Mouse (Mus musculus): ENCODE results near the gene Akr1b10. TPM values are rescaled to one million over a fixed set of nuclear protein-coding genes. Genes with fewer than 3 reads are reported as not detected.
"Not testable (repeated sequence)": the region's sequence is repeated elsewhere in the genome, so short reads cannot be mapped to it uniquely, and the experiment has no call there.

The Akr1b10 gene
- polyA plus RNA-seq, 1 experiment from 2014 or later, result 12.1 TPM

DNA sequence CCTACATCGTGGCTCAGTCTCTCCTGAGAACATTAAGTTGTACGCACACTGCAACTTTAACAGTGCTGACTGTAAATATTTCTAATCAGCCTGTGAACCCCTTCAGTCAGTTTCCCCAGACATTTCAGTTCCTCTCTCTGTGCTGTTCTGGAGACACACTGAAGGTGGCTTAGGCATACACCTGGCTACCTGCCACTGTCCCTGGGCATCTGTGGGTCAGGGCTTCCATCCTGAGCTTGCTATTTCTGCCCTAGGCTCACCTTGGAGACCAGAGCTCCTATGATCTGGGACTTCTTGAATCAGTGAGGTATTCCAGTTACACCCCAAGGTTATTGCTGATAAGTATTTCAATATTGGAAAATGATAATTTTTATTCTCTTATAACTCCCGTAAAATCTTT is 31.6 kb upstream of the Akr1b10 start:
- Histone ChIP-seq H3K27ac (no peak overlapping the region), H3K4me1 (peaks cover 23% of the 10 kb centered on the region), H3K36me3 (no peaks in the 10 kb centered on the region), H3K4me2 (replicated peaks) (no peak overlapping the region), H3K9me3 (no peaks in the 10 kb centered on the region), H3K27me3 (no peaks in the 10 kb centered on the region), H3K9ac (no peak overlapping the region), H3K4me3 (no peak overlapping the region)
- ATAC-seq (ENCODE audit: low FRiP score, low read depth), result no peak
- 91% methylated on average over 3 of the region's 3 CpGs for WGBS

GRCm38 (mm10) chr6:34353658-34354353 is 30.2 kb upstream of the Akr1b10 start, which contains the start of gene Akr1b8:
Akr1b8 (plus strand) TSS chr6:34354119.
- peak within 1 kb of the TSS; percentile 16; the same call in 1 of the 2 replicates for H3K27ac ChIP-seq
- no peak within 1 kb of the TSS for H3K9ac ChIP-seq
- H3K4me2 ChIP-seq (replicated peaks), result peak within 1 kb of the TSS; percentile 59
- H3K36me3 ChIP-seq, result no peaks in the 10 kb centered on the region
- H3K9me3 ChIP-seq, result no peaks in the 10 kb centered on the region
- WGBS, result 6% methylated on average over 16 of the region's 16 CpGs
- peak; percentile 60; the same call in 1 of the 2 replicates for ATAC-seq (ENCODE audit: low FRiP score, low read depth)
- peaks cover 23% of the 10 kb centered on the region for H3K4me1 ChIP-seq
- H3K4me3 ChIP-seq, result peak within 1 kb of the TSS; percentile 24
- H3K27me3 ChIP-seq, result no peaks in the 10 kb centered on the region

DNA sequence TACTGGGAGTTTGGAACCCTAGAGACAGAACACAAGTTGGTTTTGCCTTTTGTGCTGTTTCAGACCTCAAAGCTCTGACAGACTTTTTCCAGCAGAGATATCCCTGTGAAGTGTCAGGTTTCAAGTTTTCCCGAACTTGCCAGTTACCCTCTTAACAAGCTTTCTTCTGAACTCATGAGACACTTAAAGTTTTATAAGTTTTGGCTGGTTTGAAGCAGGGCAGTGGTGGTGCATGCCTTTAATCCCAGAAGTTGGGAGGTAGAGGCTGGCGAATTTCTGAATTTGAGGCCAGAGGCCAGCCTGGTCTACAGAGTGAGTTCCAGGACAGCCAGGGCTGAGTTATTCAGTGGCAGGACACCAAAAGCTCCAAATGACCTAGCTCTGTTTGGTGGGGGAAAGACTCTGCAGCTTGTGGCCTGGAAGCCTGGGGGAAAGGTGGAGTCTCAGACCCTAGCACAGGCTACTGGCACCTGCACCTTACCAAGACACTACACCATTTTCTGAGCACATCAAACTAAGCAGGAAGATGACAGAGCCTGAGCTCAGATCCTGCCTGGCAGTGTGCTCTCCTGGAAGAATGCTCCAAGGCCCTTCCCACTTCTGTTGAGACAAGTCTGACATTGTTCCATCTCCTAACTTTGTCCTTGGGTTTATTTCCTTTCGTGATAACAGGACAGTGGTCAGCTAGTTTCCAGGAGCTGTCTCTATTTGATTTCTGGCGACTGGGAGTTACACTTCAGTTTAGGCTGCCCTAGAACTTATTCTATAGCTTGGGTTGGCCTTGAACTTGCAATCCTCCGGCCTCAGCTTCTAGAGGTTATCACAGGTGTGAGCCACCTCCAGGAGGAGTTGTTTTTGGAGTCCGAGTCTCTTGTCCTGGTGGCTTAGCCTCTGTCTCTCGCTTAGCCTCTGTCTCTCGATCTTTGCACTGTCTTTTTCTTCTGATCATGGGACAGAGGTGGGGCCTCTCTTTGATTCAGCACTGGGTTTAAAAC is 29.4 kb upstream of the Akr1b10 start:
- Histone ChIP-seq H3K4me1 (peaks cover 23% of the 10 kb centered on the region), H3K4me3 (no peak overlapping the region), H3K4me2 (replicated peaks) (peak overlapping the region; percentile 59), H3K9ac (no peak overlapping the region), H3K27ac (peak overlapping the region; percentile 16; the same call in 1 of the 2 replicates), H3K9me3 (no peaks in the 10 kb centered on the region), H3K36me3 (no peaks in the 10 kb centered on the region), H3K27me3 (no peaks in the 10 kb centered on the region)
- peak; percentile 74 for ATAC-seq (ENCODE audit: low FRiP score, low read depth)
- WGBS, result 66% methylated on average over 8 of the region's 8 CpGs

GRCm38 (mm10) chr6:34355349-34355747 is 28.7 kb upstream of the Akr1b10 start:
- Histone ChIP-seq H3K36me3 (no peaks in the 10 kb centered on the region), H3K9ac (no peak overlapping the region), H3K4me1 (peaks cover 23% of the 10 kb centered on the region), H3K9me3 (no peaks in the 10 kb centered on the region), H3K4me3 (no peak overlapping the region), H3K27ac (no peak overlapping the region), H3K4me2 (replicated peaks) (no peak overlapping the region), H3K27me3 (no peaks in the 10 kb centered on the region)
- WGBS, result 80% methylated on average over 6 of the region's 6 CpGs
- ATAC-seq (ENCODE audit: low FRiP score, low read depth), result no peak

GRCm38 (mm10) chr6:34355841-34356240 is 28.2 kb upstream of the Akr1b10 start:
- H3K27ac ChIP-seq, result no peak overlapping the region
- peaks cover 20% of the 10 kb centered on the region for H3K4me1 ChIP-seq
- no peaks in the 10 kb centered on the region for H3K36me3 ChIP-seq
- H3K9me3 ChIP-seq, result no peaks in the 10 kb centered on the region
- no peak overlapping the region for H3K4me2 ChIP-seq (replicated peaks)
- no peaks in the 10 kb centered on the region for H3K27me3 ChIP-seq
- no peak for ATAC-seq (ENCODE audit: low FRiP score, low read depth)
- no peak overlapping the region for H3K4me3 ChIP-seq
- H3K9ac ChIP-seq, result no peak overlapping the region
- 82% methylated on average over 9 of the region's 9 CpGs for WGBS

DNA sequence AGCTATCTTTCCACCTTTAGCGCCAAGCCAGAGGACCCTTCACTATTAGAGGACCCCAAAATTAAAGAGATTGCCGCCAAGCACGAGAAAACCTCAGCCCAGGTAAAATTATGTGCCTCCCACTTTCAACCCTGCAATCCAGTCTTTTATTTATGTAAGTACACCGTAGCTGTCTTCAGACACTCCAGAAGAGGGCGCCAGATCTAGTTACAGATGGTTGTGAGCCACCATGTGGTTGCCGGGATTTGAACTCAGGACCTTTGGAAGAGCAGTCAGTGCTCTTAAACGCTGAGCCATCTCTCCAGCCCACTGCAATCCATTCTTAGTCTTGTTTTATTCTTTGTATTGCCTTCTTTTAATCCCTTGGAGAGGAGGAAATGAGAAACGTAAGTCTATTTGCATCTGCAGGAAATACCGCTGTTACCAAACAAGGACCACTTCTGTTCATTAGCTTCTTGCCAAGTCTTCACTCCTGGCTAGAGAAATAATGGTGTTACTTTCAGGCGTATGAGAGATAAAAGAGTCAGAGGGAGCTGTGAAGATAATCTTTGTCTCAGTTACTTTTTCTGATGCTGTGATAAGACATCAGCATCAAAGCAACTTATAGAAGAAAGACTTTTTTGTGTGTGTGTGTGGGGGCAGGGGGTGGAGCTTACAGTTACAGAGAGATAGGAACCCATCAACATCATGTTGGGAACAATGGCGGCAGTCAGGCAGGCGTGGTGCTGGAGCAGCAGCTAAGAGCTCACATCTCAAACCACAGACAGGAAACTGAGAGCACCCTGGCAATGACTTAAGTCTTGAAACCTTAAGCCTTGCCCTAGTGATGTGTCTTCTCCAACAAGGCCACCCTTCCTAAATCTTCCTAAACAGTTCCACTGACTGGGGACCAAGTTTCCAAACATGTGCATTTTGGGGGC is 19.5 kb upstream of the Akr1b10 start:
- Histone ChIP-seq H3K36me3 (no peaks in the 10 kb centered on the region), H3K9ac (no peak overlapping the region), H3K27ac (no peak overlapping the region), H3K4me1 (peaks cover 5% of the 10 kb centered on the region; the same call in 1 of the 2 replicates), H3K27me3 (no peaks in the 10 kb centered on the region), H3K9me3 (no peaks in the 10 kb centered on the region), H3K4me2 (replicated peaks) (no peak overlapping the region), H3K4me3 (no peak overlapping the region)
- no peak for ATAC-seq (ENCODE audit: low FRiP score, low read depth)
- 86% methylated on average over 12 of the region's 12 CpGs for WGBS

GRCm38 (mm10) chr6:34367998-34368397 is 16.0 kb upstream of the Akr1b10 start:
- Histone ChIP-seq H3K36me3 (no peaks in the 10 kb centered on the region), H3K9ac (no peak overlapping the region), H3K4me1 (peaks cover 5% of the 10 kb centered on the region; the same call in 1 of the 2 replicates), H3K9me3 (no peaks in the 10 kb centered on the region), H3K27me3 (no peaks in the 10 kb centered on the region), H3K4me3 (no peak overlapping the region), H3K27ac (no peak overlapping the region), H3K4me2 (replicated peaks) (no peak overlapping the region)
- no peak for ATAC-seq (ENCODE audit: low FRiP score, low read depth)
- WGBS, result 86% methylated on average over 9 of the region's 9 CpGs

- 81% methylated on average over 8 of the region's 8 CpGs for WGBS
- H3K27me3 ChIP-seq, result no peaks in the 10 kb centered on the region
- no peak for ATAC-seq (ENCODE audit: low FRiP score, low read depth)
- H3K27ac ChIP-seq, result no peak overlapping the region
- no peak overlapping the region for H3K4me3 ChIP-seq
- no peak overlapping the region for H3K4me2 ChIP-seq (replicated peaks)
- no peaks in the 10 kb centered on the region for H3K9me3 ChIP-seq
- H3K36me3 ChIP-seq, result no peaks in the 10 kb centered on the region
- no peak overlapping the region for H3K9ac ChIP-seq
- peaks cover 5% of the 10 kb centered on the region; the same call in 1 of the 2 replicates for H3K4me1 ChIP-seq
Measured at GRCm38 (mm10) chr6:34370081-34370480, 13.9 kb upstream of the Akr1b10 start.

- Histone ChIP-seq H3K9ac (no peak overlapping the region), H3K27ac (no peak overlapping the region), H3K27me3 (no peaks in the 10 kb centered on the region), H3K4me2 (replicated peaks) (peak overlapping the region; percentile 48), H3K36me3 (no peaks in the 10 kb centered on the region), H3K4me3 (no peak overlapping the region), H3K9me3 (no peaks in the 10 kb centered on the region), H3K4me1 (peaks cover 5% of the 10 kb centered on the region; the same call in 1 of the 2 replicates)
- WGBS, result 23% methylated on average over 18 of the region's 18 CpGs
- no peak for ATAC-seq (ENCODE audit: low FRiP score, low read depth)
Measured at GRCm38 (mm10) chr6:34371700-34372351, 12.2 kb upstream of the Akr1b10 start.

GRCm38 (mm10) chr6:34373841-34374240 is 10.2 kb upstream of the Akr1b10 start:
- Histone ChIP-seq H3K27ac (no peak overlapping the region), H3K9ac (no peak overlapping the region), H3K4me2 (replicated peaks) (no peak overlapping the region), H3K36me3 (no peaks in the 10 kb centered on the region), H3K9me3 (no peaks in the 10 kb centered on the region), H3K4me3 (no peak overlapping the region), H3K27me3 (no peaks in the 10 kb centered on the region), H3K4me1 (peaks cover 2% of the 10 kb centered on the region; the same call in 1 of the 2 replicates)
- ATAC-seq (ENCODE audit: low FRiP score, low read depth), result no peak
- 85% methylated on average over 7 of the region's 7 CpGs for WGBS

GRCm38 (mm10) chr6:34375888-34376287 is 8.1 kb upstream of the Akr1b10 start:
- ATAC-seq (ENCODE audit: low FRiP score, low read depth), result not testable (repeated sequence)

More at GRCm38 (mm10) chr6:34375888-34376287, 8.1 kb upstream of the Akr1b10 start:
- not testable (repeated sequence) for H3K36me3 ChIP-seq; H3K9ac ChIP-seq; H3K4me2 ChIP-seq (replicated peaks); H3K27ac ChIP-seq; H3K4me3 ChIP-seq; H3K9me3 ChIP-seq; H3K4me1 ChIP-seq; H3K27me3 ChIP-seq
- WGBS, result 84% methylated on average over 5 of the region's 5 CpGs
